Mouse (Mus musculus): Measurements from ENCODE around the gene Ubp1. TPM values are rescaled to one million over a fixed set of nuclear protein-coding genes. Genes with fewer than 3 reads are reported as not detected.
A peak's percentile ranks its signal among the peaks of the same experiment; 100 is the strongest.
"Not testable (repeated sequence)": the region's sequence is repeated elsewhere in the genome, so short reads cannot be mapped to it uniquely, and the experiment has no call there.

Ubp1 gene
- polyA plus RNA-seq (2012; rRNA removed): 131 and 152 TPM in 2 replicates

DNA sequence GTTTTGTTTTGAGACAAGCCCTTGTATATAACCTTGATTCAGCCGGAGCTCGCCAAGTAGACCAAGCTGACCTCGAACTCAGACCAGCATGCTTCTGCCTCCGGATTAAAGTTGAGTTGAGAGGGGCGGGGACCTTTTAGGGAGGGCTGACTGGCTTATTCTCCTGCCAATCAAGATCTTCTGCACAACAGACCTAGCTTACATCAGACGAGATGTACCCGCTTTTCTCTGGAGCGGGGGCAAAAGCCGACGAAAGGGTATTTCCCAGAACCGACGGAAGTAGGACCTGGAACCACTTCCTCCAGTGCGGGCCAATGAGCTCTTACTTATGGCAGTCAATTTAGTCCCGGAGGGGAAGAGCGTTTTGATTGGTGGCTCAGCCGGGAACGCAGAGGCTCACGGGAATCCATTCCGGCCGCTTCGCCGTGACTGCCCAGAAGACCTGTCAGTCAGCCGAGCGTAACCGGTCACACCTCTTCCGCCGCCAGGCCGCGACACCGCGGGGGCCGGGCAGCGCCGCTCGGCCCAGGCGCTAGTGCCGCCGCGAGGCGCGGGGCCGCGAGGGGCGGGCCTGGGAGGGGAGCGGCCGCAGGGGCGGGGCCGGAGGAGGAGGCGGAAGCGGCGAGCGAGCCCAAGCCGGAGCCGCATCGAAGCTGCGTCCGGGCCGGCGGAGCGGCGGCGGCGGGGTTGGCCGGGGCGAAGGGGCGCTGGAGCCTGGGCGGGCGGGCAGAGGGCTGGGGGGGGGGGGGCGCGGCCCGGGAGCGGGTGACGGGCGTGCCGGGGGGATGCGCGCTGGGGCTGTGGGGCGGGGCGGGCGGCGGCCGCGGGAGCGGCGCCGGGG is at the start of gene Ubp1:
Ubp1 (plus strand) TSS at position 401 of the 841 bp plus-strand sequence.
- peak; percentile 97 to 98 for DNase-seq (ENCODE audit: extremely low spot score in 1 of 2, low spot score in 1 of 2)

DNA sequence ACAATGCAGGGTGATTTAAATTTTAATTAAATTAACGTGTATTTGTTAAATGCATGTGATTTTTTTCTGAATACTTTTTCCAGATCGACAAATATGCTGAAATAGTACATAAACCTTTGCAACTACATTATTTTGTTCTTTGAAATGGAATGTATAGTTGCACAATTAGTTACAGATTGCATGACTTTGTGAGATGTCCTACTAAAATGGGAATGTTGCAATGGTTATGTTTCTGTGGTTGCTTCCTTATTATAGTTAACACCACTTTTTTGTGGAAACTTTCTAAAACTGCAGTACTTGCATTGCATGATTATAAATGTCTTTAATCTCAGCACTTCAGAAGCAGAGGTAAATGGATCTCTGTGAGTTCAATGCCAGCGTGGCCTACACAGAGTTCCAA is 35.8 kb upstream of the Ubp1 start:
- no peak for DNase-seq (ENCODE audit: extremely low spot score in 1 of 2, low spot score in 1 of 2)

DNA sequence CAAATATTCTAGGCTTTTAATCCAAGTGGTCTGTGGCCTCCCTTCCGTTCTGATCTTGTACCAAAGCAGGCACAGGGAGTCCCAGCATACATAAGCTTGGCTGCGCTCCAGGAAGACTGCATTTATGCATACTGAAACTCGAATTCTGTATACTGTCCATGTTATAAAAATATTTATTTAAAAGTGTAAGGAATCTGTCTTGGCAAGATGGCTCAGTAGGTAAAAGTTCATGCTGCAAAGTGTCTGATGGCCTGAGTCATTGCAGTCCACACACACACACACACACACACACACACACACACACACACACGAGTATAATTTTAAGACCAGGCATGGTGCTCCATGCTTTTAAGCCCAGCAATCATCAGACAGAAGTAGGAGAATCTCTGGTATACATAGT is 27.6 kb upstream of the Ubp1 start:
- peak in 1 of 2 experiments; percentile 44 for DNase-seq (ENCODE audit: extremely low spot score in 1 of 2, low spot score in 1 of 2)

DNA sequence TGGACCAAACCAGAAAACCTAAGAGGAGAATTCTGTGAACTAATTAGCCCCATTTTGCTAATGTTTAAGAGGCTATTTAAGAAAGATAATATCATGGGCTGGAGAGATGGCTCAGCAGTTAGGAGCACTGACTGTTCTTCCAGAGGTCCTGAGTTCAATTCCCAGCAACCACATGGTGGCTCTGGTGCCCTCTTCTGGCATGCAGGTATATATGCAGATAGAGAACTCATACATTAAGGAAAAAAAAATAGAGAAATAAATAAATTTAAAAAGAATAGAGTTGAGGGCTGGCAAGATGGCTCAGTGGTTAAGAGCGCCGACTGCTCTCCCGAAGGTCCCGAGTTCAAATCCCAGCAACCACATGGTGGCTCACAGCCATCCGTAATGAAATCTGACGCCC is 26.4 kb upstream of the Ubp1 start:
- DNase-seq (ENCODE audit: extremely low spot score in 1 of 2, low spot score in 1 of 2): not testable (repeated sequence)

DNA sequence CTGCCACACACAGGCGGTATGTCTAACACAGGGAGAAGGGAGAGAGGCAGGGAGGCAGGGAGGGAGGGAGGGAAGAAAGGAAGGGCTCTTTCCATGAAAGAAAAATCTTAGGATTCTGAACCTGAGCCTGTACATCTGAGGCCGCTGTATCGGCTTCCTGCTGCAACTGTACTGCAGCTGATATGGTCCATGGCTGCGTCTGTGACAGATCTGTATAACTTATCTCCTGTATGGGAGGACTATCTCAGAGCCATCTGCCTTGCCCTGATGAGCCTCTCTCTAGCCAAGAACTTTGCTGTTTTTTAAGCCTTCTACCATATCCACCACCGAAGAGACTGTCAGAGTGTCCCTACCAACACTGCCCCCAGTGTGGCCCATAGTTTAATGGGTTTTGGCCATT is 14.9 kb upstream of the Ubp1 start:
- no peak for DNase-seq (ENCODE audit: extremely low spot score in 1 of 2, low spot score in 1 of 2)

DNA sequence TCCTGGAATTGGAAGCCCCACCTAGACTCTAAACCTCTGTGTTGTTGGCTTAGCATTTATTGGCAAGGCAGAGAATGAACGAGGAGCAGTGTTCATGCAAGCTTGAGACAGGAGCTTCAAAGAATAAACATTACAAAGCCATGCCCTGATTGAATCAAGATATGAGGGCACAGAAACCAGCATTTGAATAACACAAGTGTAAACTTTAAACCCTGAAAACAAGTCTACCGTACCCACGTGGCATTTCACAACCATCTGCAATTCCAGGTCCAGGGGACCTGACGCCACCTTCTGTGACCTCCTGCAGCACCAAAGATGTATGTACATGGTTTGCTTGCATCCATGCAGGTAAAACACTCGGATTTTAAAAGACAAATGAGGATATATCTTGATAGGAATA is 8.1 kb upstream of the Ubp1 start:
- DNase-seq (ENCODE audit: extremely low spot score in 1 of 2, low spot score in 1 of 2): no peak

DNA sequence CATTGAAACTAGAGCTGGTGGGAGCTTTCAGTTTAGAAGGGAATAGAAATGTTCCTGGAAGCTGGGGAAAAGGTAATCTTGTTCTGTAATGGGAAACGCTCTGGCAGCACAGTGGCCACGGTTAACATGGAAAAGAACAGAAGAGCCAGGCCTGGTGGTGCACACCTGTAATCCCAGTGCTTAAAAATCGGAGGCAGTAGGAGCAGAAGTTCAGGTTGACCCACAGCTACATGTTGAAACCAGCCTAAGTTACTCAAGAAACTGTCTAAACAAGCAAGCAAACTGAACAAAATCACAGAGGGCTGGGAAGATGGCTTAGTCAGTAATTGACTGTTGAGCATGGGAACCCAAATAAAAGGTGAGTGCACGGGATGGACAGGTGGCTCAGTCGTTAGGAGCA is 5.9 kb upstream of the Ubp1 start:
- no peak for DNase-seq (ENCODE audit: extremely low spot score in 1 of 2, low spot score in 1 of 2)

DNA sequence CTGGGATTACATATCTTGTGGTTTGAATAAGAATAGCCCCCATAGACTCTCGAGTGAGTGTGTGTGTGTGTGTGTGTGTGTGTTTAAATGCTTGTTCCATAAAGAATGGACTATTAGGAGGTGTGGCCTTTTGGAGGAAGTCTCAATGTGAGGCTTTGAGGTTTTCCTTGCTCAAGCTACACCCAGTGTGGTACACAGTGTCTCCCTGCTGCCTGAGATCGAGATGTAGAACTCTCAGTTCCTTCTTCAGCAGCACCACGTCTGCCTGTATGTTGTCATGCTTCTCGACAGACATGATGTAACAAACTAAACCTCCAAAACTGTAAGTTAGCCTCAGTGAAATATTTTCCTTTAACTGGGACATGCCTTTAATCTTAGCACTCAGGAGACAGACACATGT is 2.1 kb upstream of the Ubp1 start:
- no peak for DNase-seq (ENCODE audit: extremely low spot score in 1 of 2, low spot score in 1 of 2)

DNA sequence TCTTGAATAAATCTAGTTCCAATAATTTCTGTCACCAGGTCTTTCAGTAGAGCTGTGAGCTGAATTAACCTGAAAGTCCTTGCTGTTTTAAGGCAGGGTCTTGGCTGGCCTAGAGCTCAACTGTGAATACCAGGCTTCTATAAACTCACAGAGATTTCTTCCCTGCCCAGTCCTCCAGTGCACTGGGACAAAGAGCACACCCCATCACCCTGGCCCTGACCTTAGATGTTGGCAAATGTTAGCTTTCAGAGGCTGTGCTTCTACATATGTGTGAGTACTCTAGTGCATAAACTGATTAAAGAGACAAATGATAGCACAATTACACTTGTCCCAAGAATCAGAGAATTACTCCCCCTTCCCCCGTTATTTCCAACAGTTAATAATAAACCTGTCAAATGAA is 1.1 kb upstream of the Ubp1 start:
- DNase-seq (ENCODE audit: extremely low spot score in 1 of 2, low spot score in 1 of 2): no peak

DNA sequence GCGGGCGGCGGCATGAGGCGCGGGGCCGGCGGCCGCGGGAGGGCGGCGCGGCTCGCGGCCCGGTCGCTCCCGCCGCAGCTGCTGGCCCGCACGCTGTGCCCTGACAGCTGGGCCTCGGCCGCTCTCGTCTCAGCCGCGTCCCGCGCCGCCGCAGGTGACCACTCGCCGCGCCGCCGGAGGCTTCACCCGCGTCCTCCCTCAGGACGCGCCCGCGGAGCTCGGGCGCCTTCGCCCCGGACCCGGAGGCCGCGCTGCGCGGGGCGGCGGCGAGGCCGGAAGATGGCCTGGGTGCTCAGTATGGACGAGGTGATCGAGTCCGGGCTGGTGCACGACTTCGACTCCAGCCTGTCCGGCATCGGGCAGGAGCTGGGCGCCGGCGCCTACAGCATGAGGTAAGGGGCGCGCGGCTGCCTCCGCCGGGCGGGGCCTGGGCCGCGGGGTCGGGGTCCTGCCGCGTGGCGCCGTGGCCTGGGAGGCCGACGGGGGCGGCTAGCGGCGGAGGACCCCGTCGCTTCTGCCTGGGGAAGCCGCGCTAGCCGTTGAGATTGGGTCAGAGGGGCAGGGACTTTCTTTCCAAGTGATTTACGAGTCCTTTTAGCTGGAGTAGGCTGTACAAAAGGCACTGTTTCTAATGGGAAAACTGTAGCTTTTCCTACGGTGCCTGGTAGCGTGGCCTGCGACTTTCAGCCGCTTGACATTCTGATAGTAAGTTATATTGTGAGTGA is 803 bp downstream of the Ubp1 start:
- DNase-seq (ENCODE audit: extremely low spot score in 1 of 2, low spot score in 1 of 2): no peak

DNA sequence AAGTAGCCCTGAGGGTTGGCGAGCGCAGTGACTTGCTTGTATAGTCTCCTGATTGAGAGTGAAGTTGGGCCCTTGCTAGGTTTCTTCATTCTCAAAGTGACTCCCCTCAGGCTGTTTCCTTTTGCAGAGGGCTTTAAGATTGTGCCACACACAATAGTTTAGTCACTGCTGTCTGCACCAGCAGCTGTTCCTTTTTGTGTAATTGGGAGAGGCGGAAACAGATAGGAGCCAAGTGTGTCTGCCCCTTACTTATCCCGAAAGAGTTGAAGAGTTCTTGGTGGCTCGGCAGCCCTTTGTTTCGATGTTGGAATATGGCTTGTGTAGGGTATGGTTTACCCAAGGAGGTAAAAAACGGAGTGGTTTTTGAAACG is 1.4 kb downstream of the Ubp1 start:
- no peak for DNase-seq (ENCODE audit: extremely low spot score in 1 of 2, low spot score in 1 of 2)

DNA sequence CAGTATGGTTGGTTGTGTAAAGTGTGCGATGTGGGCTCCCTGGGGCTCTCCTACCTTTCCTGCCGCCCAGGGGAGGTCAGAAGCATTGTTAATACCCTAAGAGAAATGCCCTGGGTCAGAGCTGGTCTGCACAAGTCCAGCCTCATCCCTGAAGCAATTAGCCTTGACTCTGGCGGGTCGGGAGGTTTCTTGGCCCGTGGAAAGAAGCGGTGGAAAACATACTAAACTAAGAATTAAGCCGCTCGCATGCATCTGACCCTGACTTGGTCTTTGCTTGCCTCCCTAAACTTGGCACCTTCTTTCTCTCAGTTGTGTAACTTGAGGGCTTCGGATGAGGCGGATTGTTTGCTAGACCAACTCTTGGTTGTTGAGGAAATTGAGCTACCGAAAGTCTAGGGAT is 1.8 kb downstream of the Ubp1 start:
- DNase-seq (ENCODE audit: extremely low spot score in 1 of 2, low spot score in 1 of 2): no peak

DNA sequence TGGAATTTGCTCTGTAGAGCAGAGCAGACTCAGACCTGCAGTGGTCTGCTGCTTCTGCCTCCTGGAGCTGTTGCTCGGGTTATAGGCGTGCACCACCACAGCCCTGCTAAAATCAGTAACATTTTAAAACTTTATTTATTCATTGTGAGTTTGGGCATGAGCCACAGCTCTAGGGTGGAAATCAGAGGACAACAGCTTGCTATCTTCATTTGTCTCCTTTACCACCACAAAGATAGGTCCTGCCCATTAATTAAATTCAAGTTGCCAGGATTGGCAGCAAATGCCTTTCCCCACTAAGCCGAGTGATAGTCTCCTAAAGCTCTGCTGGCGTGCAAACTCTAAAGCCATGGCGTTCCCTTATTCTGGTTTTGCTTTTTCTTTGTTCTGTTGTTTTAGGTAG is 4.9 kb downstream of the Ubp1 start:
- no peak for DNase-seq (ENCODE audit: extremely low spot score in 1 of 2, low spot score in 1 of 2)

DNA sequence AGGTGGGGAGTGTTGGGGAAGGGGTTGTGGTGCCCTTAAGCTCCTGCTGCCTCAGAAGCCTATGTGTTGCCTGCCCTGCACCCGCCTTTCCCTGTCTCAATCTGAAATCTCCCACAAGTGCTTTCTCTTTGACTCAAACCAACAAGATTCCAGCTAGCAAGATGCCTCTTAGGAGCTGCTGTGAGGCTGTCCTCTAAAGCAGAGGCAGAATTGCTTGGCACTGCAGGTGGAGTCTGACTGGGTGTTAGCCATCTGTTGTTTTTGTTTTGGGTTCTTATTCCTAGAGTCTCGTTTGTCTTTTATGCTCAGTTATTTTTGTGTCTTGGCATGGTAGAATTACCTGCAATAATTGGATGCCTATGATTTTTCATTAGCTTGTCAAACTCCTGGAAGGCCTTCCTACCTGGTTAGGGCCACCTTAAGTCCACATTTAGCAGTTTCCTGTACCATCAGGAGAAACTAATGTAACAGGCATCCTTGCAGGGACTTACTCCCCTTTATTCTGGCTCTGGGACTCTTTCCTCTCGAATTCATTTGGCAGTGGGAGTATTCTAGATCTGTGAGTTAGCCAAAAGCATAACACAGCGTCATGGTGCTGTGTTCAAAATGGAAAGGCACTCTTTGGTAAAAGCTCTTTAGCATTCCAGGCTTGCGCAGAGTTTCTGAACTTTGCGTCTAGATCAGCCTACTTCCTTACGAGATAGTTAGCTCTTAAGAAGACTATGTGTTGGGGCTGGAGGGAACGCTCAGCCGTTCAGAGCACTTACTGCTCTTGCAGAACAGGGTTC is 8.5 kb downstream of the Ubp1 start:
- DNase-seq (ENCODE audit: extremely low spot score in 1 of 2, low spot score in 1 of 2): peak in 1 of 2 experiments; percentile 41

DNA sequence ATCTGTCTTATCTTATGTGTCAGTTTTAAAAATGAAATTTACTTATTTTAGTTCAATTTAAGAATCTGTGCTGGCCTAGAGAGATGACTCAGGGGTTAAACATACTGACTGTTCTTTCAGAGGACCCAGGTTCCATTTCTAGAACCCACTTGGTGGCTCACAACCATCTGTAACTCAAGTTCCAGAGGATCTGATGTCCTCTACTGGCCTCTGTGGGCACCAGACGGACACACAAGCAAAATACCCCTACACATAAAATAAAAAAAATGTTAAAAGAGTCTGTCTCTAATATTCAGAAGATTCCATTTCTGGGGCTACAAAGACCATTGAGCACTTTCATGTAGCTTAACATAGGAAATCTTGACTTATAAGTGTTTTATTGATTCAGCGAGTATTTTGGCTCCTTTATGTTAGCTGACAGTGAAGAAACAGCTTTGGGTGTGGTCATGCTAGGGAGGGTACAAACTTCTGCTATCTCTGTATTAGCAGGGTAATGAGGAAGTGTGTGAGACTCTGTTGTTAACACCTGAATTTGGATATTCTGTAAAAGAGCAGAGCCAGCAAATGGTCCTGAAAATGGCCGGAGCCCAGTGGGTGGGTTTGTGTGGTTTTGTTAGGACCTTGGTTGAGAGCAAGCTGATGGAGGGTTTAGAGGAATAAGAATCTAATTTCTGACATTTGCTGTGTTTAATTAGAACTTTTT is 10.5 kb downstream of the Ubp1 start:
- no peak for DNase-seq (ENCODE audit: extremely low spot score in 1 of 2, low spot score in 1 of 2)

DNA sequence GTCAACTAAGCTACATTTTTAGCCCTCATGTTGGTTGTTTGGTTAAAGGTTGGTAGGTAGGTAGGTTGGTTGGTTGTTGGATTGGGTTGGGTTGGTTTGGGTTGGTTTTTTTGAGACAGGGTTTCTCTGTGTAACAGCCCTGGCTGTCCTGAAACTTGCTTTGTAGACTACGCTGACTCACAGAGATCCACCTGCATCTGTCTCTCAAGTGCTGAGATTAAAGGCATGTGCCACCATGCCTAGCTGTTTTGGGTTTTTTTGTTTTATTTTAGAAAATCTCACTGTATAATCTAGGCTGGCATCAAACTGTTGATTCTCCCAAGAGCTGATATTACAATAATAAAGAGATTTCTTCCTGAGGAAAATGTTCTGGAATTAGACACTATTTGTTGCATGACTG is 12.6 kb downstream of the Ubp1 start:
- DNase-seq (ENCODE audit: extremely low spot score in 1 of 2, low spot score in 1 of 2): no peak

DNA sequence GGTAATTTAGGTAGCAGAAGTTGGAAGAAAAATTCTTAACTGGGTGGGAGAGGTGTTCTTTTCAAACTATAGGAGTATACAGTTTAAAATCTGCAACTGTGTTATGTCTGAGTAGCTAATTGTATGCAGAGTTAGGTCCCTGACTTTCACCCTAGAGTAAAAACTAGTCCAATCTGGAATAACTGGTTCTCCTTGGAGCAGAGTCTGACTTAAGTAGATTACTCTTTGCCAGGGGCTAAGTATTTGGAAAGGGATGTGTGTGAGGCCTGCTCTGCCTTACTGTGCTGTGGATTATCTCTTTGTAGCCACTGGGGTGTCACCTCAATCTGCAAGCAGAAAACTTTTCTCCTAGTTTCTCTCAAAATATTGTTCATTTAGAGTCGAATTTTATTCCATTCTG is 16.5 kb downstream of the Ubp1 start:
- DNase-seq (ENCODE audit: extremely low spot score in 1 of 2, low spot score in 1 of 2): no peak

DNA sequence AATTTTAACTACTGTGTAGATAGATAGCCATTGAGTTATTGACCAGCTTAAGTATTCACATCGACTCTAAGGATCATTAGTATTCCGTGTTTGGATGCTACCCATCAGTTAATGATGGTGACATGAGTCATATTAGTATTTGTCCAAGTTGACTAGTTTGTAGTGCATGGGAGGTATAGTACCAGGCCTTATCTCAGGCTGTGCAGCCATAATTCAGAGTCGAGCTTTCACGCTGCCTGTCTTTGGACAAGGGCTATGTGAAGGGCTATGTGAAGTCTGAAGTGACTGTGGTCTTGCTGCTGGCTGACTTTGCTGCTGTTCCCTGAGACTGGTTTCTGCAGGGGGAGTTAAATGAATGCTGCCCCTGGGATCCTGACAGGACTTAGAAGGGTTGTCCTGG is 27.0 kb downstream of the Ubp1 start:
- no peak for DNase-seq (ENCODE audit: extremely low spot score in 1 of 2, low spot score in 1 of 2)

DNA sequence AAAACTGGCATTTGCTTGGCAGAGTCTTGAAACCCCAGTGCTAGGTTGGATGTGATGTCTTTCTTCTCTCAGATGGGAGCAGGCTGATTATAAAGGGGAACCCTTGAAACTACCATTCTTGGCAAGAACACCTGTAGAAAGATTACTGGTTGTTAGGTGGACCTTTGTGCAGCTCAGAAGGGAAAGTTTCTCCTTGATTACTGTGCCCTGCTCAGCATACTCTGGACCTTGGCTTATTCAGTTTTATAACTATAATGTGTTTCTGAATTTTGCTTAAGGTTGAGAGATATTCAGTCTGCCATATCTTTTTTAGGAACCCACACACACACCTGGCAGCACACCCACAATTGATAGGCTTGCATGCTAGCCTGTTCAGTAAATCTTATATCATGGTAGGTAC is 33.0 kb downstream of the Ubp1 start:
- DNase-seq (ENCODE audit: extremely low spot score in 1 of 2, low spot score in 1 of 2): no peak

DNA sequence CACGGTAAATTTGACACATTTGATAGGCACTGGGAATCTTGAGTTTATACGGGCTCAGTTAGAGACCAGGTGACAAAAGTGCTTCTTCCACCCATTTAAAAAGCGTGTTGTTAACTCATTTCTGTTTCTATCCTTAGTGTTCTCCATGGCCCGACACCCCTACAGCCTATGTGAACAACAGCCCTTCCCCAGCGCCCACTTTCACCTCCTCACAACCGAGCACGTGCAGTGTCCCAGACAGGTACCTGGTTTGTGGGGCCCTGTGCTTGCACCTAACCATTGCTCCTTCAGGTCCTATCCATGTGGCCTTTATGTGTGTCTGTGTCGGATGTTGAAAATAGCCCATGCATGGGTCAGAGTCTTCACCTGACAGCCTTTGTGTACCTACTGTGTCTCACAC is 33.7 kb downstream of the Ubp1 start:
- DNase-seq (ENCODE audit: extremely low spot score in 1 of 2, low spot score in 1 of 2): no peak

DNA sequence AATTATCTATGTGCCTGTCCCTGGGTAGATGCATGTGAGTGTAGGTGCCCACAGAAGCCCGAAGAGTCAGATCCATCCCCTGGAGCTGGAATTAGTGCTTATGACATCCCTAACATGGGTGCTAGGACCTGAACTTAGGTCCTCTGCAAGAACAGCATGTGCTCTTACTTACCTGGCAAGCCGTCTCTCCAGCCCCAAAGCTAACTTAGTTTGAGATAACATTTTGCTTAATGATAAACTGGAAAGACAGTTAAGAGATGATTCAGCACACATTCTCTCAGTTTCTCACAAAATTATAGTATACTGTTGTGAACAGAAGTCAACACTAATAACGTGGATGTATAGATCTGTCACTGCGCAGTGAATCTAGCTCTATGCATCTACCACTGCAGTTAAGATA is 36.1 kb downstream of the Ubp1 start:
- DNase-seq (ENCODE audit: extremely low spot score in 1 of 2, low spot score in 1 of 2): no peak

Data from frontal cortex, adult 2 months (tissue).